Mouse (Mus musculus) adipocyte (in vitro differentiated cells): Measurements from ENCODE around the gene Pfn5.
"Not testable (repeated sequence)": the region's sequence is repeated elsewhere in the genome, so short reads cannot be mapped to it uniquely, and the experiment has no call there.

Source experiments
- DNase-seq: peaks from one replicate; pipeline ENCODE4 v3.0.0-alpha.2; 2016; ENCODE audit warnings: low spot score

The Pfn5 gene

DNA sequence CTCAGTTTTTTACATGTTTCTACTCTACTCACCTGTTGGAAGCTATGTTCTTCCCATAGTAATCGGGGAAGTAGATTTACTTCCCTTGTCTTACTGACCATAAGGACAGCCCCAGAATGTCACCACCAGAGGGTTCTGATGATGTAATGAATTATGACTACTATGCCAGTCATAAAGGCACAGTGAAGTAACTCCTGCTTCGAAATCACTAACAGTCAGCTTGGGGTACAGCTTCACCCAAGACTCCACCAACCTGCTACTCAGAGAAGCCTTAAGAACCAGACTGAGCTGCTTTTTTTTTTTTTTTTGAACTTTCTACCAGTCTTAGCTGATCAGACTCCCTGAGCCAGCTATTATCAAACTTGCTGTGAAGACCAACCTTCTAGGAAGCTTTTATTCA is at the start of gene Pfn5, which contains the start of gene Asb12:
Gene Pfn5 (plus strand): TSS at position 218 of the 400 bp plus-strand sequence.
Gene Asb12 (minus strand): TSS at position 101 of the 400 bp plus-strand sequence.
- no peak for DNase-seq

DNA sequence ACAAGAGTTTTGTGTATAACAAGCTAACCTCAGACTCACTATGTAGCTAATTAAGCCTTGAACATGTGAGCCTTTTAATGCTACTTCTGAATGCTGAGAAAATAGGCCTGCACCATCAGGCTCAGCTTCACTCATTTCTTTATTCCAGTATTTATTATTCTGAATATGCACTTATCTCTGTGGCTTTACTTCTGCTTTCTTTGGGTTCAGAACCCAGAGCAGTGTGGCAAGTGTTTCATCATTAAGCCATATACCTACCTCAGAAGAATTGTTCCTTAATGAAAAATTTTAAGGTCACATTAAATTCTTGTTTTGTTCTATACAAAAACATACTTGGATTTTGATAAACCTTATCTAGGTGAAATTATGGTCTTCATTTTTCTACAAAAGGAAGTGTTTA is 34.0 kb upstream of the Pfn5 start:
- no peak for DNase-seq

DNA sequence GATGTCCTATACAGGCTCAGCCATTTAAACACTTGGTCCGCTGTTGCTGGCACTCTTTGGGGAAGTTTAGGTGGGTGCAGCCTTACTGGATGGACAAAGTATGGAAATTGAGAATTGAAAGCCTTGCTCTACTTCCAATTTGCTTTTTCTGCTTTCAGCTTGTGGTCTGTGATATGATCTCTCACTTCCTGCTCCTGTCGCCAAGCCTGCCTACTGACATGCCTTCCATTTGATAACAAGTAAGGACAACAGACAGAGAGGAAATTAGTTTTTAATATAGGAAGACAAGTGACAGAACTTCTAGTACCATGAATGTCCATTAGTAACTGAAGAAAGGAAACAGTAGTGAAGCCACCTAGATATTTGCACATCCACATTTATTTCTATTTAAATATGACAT is 32.7 kb upstream of the Pfn5 start:
- DNase-seq = no peak

DNA sequence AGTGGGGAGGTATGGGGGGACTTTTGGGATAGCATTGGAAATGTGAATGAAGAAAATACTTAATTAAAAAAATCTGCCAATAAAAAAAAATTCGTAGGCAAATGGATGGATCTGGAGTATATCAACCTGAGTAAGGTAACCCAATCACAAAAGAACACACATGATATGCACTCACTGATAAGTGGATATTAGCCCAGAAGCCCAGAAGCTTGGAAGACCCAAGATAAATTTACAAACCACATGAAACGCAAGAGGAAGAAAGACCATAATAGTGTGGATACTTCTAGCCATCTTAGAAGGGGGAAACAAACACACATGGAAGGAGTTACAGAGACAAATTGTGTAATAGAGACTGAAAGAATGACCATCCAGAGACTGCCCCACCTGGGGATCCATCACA is 22.4 kb upstream of the Pfn5 start:
- not testable (repeated sequence) for DNase-seq

DNA sequence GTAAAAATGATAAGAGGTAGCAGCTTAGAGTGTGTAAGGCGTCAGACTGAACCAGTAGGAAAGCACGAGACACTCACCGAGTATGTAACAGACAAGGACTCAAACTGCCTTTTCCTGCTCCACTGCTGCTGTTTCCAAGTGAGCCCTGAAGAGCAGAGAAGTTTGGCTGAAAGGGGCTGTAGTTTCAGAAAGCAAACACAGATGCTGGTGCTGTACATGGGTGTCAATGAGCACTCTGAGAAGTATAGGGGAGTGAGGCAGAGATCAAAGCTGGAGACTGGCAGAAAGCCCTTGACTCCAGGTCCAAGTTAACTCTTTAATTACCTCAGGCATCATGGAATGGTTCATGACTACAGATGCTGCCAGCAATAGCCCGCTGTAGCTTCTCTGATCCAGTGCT is 3.6 kb upstream of the Pfn5 start:
- DNase-seq = no peak

DNA sequence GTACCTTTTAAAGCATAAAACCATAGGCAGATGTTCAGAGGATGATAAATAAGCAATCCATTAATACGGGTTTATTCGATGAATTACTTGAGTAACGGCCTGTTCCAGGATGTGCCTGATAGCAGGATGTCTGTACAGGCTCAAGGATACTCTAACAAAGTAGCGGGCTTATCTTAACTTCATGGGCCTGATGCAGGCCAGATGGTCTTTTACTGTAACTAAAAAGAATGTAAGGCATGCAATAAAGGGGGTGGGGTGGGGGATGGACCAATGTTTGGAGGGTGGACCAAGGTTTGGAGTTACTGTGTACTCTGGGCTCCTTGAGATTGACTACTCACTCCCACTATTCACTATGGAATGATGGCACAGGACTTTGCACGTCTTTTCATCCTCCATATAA is 42.7 kb downstream of the Pfn5 start:
- DNase-seq = no peak
